12 mouse cellular contexts compared by ENCODE assay signal in the genomic region with DNA sequence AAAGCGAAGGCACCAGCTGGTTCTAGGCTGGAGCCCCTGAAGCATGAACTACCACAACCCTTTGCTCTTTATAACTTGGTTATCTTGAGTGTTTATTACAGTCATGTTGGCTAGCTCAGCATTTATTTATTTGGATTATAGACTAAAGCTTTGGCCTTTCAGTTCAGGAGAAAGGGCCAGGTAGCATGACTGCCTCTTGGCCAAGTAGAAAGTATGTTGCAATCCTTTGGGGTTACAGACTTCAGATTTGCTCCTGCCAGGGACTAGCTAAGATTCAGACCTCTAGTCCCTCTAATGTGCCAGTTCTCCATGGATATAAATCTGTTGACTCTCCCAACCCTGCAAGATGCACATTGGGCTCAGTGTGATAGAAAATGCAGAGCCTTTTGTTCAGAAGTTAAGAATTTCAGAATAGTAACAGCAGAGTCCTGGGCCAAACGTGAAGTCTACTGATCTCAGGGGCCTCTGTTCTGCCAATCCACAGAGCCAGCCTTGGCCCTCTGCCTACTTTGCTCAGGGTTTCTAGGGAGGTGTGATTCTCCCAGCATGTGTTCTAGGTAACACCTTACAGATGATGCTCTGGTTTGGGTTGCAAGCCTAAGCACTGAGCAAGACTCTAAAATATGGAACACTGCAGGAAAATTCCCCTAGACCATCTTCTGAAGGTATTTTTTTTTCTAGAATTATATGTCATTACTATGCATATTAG.
DNase-seq lines count a peak whose midpoint lies in the region; ATAC-seq and TF ChIP-seq lines count a peak whose summit lies in the region.
"Had no signal": no experiment of that assay in that cellular context is flagged by ENCODE, and none has a peak within 500 bp of the region (broad histone marks: within the 10 kb centered on the region; RNA-seq: fewer than 3 reads in every experiment).

No protein-coding gene starts in this region.

- DNase-seq in hindbrain, postnatal 0 days (ENCODE audit: low spot score), result peak; percentile 22
- DNase-seq in frontal cortex, postnatal 14 days (ENCODE audit: low spot score in 2 of 2), result peak; percentile 29 to 36
- DNase-seq in left cerebral cortex, adult 9 months (ENCODE audit: low spot score in 2 of 2), result peak; percentile 48 to 84
- DNase-seq in right cerebral cortex, postnatal 25 days, result peak; percentile 50
- no peak for DNase-seq in natural killer cell, adult 2 months (ENCODE audit: low spot score in 2 of 2)
- DNase-seq: heart, adult 18-20 months; lung, postnatal 14 days had no signal

- peaks cover 2% of the 10 kb centered on the region; the same call in 1 of the 2 replicates for H3K4me1 ChIP-seq in hindbrain, postnatal 0 days (ENCODE audit: insufficient read depth, low read length)
- peaks cover 4% of the 10 kb centered on the region; the same call in 1 of the 2 replicates for H3K4me1 ChIP-seq in hindbrain, embryonic 12.5 days
- H3K4me1 ChIP-seq in midbrain, embryonic 16.5 days (ENCODE audit: control insufficient read depth, insufficient read depth, low read length), result peaks cover 8% of the 10 kb centered on the region

- WGBS in hindbrain, postnatal 0 days, result 70% methylated on average over 2 of the region's 2 CpGs
- 78% methylated on average over 2 of the region's 2 CpGs for WGBS in hindbrain, embryonic 12.5 days
- 77% methylated on average over 2 of the region's 2 CpGs for WGBS in midbrain, embryonic 16.5 days

- no peak for ATAC-seq in hindbrain, postnatal 0 days
- ATAC-seq in hindbrain, embryonic 12.5 days (ENCODE audit: low FRiP score), result no peak
- no peak for ATAC-seq in midbrain, embryonic 16.5 days
- ATAC-seq: hindbrain, embryonic 16.5 days had no signal

- H3K9ac ChIP-seq in hindbrain, postnatal 0 days (replicated peaks; ENCODE audit: low read length), result no peak overlapping the region
- no peak overlapping the region for H3K9ac ChIP-seq in hindbrain, embryonic 12.5 days
- H3K9ac ChIP-seq in midbrain, embryonic 16.5 days (ENCODE audit: low read depth, low read length), result no peak overlapping the region
- H3K9ac ChIP-seq: liver, embryonic 14.5 days had no signal

- H3K4me3 ChIP-seq in hindbrain, postnatal 0 days (ENCODE audit: low read length), result no peak overlapping the region
- H3K4me3 ChIP-seq in hindbrain, embryonic 12.5 days, result no peak overlapping the region
- H3K4me3 ChIP-seq in midbrain, embryonic 16.5 days (ENCODE audit: low read depth, low read length), result no peak overlapping the region
- H3K4me3 ChIP-seq: midbrain, embryonic 10.5 days had no signal

- H3K27ac ChIP-seq in hindbrain, postnatal 0 days, result no peak overlapping the region
- no peak overlapping the region for H3K27ac ChIP-seq in hindbrain, embryonic 12.5 days
- H3K27ac ChIP-seq in midbrain, embryonic 16.5 days (ENCODE audit: low read length), result no peak overlapping the region
- H3K27ac ChIP-seq: liver, embryonic 14.5 days; midbrain, embryonic 10.5 days had no signal

- H3K27me3 ChIP-seq in hindbrain, postnatal 0 days (ENCODE audit: insufficient read depth, low read length), result no peaks in the 10 kb centered on the region
- H3K27me3 ChIP-seq in hindbrain, embryonic 12.5 days, result no peaks in the 10 kb centered on the region; the same call in 1 of the 2 replicates
- H3K27me3 ChIP-seq in midbrain, embryonic 16.5 days (ENCODE audit: control insufficient read depth, insufficient read depth, low read depth, low read length), result no peaks in the 10 kb centered on the region

- TF ChIP-seq CTCF in hindbrain, postnatal 0 days (IDR thresholded peaks at IDR 0.05; ENCODE audit: low read depth), result no peak

- no peak overlapping the region for H3K4me2 ChIP-seq in hindbrain, postnatal 0 days (ENCODE audit: low read depth, low read length)
- no peak overlapping the region for H3K4me2 ChIP-seq in hindbrain, embryonic 12.5 days (replicated peaks)
- H3K4me2 ChIP-seq in midbrain, embryonic 16.5 days (ENCODE audit: low read length), result no peak overlapping the region

- no peaks in the 10 kb centered on the region for H3K9me3 ChIP-seq in hindbrain, postnatal 0 days (ENCODE audit: low read length)
- peaks cover 3% of the 10 kb centered on the region; the same call in 1 of the 2 replicates for H3K9me3 ChIP-seq in hindbrain, embryonic 12.5 days (replicated peaks)
- 0 out of 2 replicates have a peak, but pooled peaks cover 2% of the 10 kb centered on the region for H3K9me3 ChIP-seq in midbrain, embryonic 16.5 days (replicated peaks; ENCODE audit: control insufficient read depth, low read length, poor library complexity, severe bottlenecking)

- no peaks in the 10 kb centered on the region for H3K36me3 ChIP-seq in hindbrain, postnatal 0 days (ENCODE audit: insufficient read depth, low read length)
- H3K36me3 ChIP-seq in hindbrain, embryonic 12.5 days, result no peaks in the 10 kb centered on the region
- H3K36me3 ChIP-seq in midbrain, embryonic 16.5 days (ENCODE audit: control insufficient read depth, insufficient read depth, low read length), result no peaks in the 10 kb centered on the region
- H3K36me3 ChIP-seq: midbrain, embryonic 10.5 days had no signal

Comparison
In these comparisons a context has a peak if more than half of its experiments do, and no peak if none do; other contexts are left out.
1. DNase-seq: peak in hindbrain, postnatal 0 days (single experiment), frontal cortex, postnatal 14 days (2 of 2), left cerebral cortex, adult 9 months (2 of 2) and right cerebral cortex, postnatal 25 days (single experiment); none in natural killer cell, adult 2 months (0 of 2).